Mouse (Mus musculus): ENCODE measurements at regions not wholly inside any gene's neighbourhood (a gene's known extent, or its start where the extent isn't known, plus 50 kb on each side); places are given as distances from the start of the nearest gene placed in this dataset.

DNA sequence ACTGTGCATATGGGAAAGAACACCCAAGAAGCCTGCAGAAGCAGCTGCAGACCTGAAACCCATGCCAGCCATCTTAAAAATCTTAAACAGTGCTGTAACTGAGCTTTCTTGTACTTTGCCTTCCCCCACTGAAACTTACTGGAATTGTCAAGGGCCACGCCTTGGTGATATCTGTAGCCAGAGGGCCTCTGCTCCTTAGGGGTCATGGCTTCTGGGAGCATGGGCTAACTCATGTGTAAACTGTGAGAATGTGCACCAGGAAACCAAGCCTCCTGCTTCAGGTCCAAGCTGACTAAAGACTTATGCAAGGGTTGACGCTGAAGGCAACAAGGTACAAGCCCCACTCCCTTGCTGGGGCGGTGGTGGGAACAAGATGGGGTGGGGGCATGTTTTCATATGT, 73.8 kb upstream of the Hes1 start:
- Histone ChIP-seq H3K4me1 (ENCODE audit: control insufficient read depth in 1 of 2, insufficient read depth in 2 of 2) (peaks cover 0 to 19% of the 10 kb centered on the region in 2 experiments; a peak in 2 of 4 replicates), H3K27me3 (replicated peaks) (no peaks in the 10 kb centered on the region), H3K4me2 (ENCODE audit: insufficient read depth, low read depth, poor library complexity, severe bottlenecking) (no peak overlapping the region), H3K79me2 (replicated peaks; ENCODE audit: control insufficient read depth, extremely low read depth, insufficient read depth, poor library complexity, severe bottlenecking) (no peaks in the 10 kb centered on the region), H3K36me3 (replicated peaks in 1 of 2; ENCODE audit: control insufficient read depth in 1 of 2, insufficient read depth in 1 of 2, low read length in 1 of 2) (no peaks in the 10 kb centered on the region), H3K9me3 (replicated peaks; ENCODE audit: low read length) (peaks cover 3% of the 10 kb centered on the region), H3K4me3 (replicated peaks in 1 of 3; ENCODE audit: low read depth in 2 of 3, low read length in 2 of 3, poor library complexity in 1 of 3) (no peak overlapping the region), H3K9ac (ENCODE audit: insufficient read depth, low read depth) (no peak overlapping the region), H3K27ac (ENCODE audit: insufficient read depth, low read depth) (no peak overlapping the region)
- in situ Hi-C loops (cut with MboI; ENCODE audit: low pct_ligation_motif_present, low pct_unique_long_range_greater_than_20kb, low sequenced_read_pairs), result no loop called here
- TF ChIP-seq UBTF (IDR thresholded peaks at IDR 0.05; ENCODE audit: low read depth, low read length) (no peak), MEF2A (IDR thresholded peaks at IDR 0.05; ENCODE audit: borderline replicate concordance, low read depth, low read length) (no peak), NRF1 (IDR thresholded peaks at IDR 0.05; ENCODE audit: low read depth, low read length) (no peak), CHD2 (IDR thresholded peaks at IDR 0.05; ENCODE audit: low read length) (no peak), RCOR1 (conservative IDR thresholded peaks at IDR 0.05; ENCODE audit: low read depth, low read length) (no peak), POLR2AphosphoS2 (IDR thresholded peaks at IDR 0.05; ENCODE audit: low read depth, low read length) (no peak), ETS1 (conservative IDR thresholded peaks at IDR 0.05; ENCODE audit: low read depth, low read length) (no peak), TBP (conservative IDR thresholded peaks at IDR 0.05; ENCODE audit: low read depth, low read length) (no peak), PAX5 (IDR thresholded peaks at IDR 0.05; ENCODE audit: low read length) (no peak)
- dilution Hi-C loops (cut with MboI; ENCODE audit: extremely low pct_ligation_motif_present, extremely low pct_unique_long_range_greater_than_20kb, low sequenced_read_pairs), result no loop called here
- DNase-seq (ENCODE audit: extremely low read depth), result no peak

- Histone ChIP-seq H3K36me3 (replicated peaks in 1 of 2; ENCODE audit: control insufficient read depth in 1 of 2, insufficient read depth in 1 of 2, low read length in 1 of 2) (no peaks in the 10 kb centered on the region), H3K4me2 (ENCODE audit: insufficient read depth, low read depth, poor library complexity, severe bottlenecking) (no peak overlapping the region), H3K4me1 (ENCODE audit: control insufficient read depth in 1 of 2, insufficient read depth in 2 of 2) (peaks cover 0 to 23% of the 10 kb centered on the region in 2 experiments; a peak in 2 of 4 replicates), H3K27ac (ENCODE audit: insufficient read depth, low read depth) (no peak overlapping the region), H3K79me2 (replicated peaks; ENCODE audit: control insufficient read depth, extremely low read depth, insufficient read depth, poor library complexity, severe bottlenecking) (no peaks in the 10 kb centered on the region), H3K9me3 (replicated peaks; ENCODE audit: low read length) (peaks cover 3% of the 10 kb centered on the region), H3K9ac (ENCODE audit: insufficient read depth, low read depth) (no peak overlapping the region), H3K4me3 (replicated peaks in 1 of 3; ENCODE audit: low read depth in 2 of 3, low read length in 2 of 3, poor library complexity in 1 of 3) (no peak overlapping the region), H3K27me3 (replicated peaks) (no peaks in the 10 kb centered on the region)
- DNase-seq (ENCODE audit: extremely low read depth), result no peak
- dilution Hi-C loops (cut with MboI; ENCODE audit: extremely low pct_ligation_motif_present, extremely low pct_unique_long_range_greater_than_20kb, low sequenced_read_pairs), result no loop called here
- in situ Hi-C loops (cut with MboI; ENCODE audit: low pct_ligation_motif_present, low pct_unique_long_range_greater_than_20kb, low sequenced_read_pairs), result no loop called here
- TF ChIP-seq MYC (IDR thresholded peaks at IDR 0.05; ENCODE audit: low read depth, low read length) (no peak), ZMIZ1 (IDR thresholded peaks at IDR 0.05; ENCODE audit: low read depth, low read length) (no peak), IRF4 (IDR thresholded peaks at IDR 0.05; ENCODE audit: low read depth, low read length) (no peak), ZKSCAN1 (IDR thresholded peaks at IDR 0.05; ENCODE audit: borderline replicate concordance, low read depth, low read length) (no peak), NELFE (IDR thresholded peaks at IDR 0.05; ENCODE audit: low read depth, low read length) (no peak), JUND (conservative IDR thresholded peaks at IDR 0.05; ENCODE audit: low read depth, low read length) (no peak), MAFK (IDR thresholded peaks at IDR 0.05; ENCODE audit: insufficient replicate concordance, low read length) (no peak), NRF1 (IDR thresholded peaks at IDR 0.05; ENCODE audit: low read depth, low read length) (no peak), PAX5 (IDR thresholded peaks at IDR 0.05; ENCODE audit: low read length) (no peak), GABPA (IDR thresholded peaks at IDR 0.05; ENCODE audit: insufficient replicate concordance, low read depth, low read length) (no peak), CHD1 (IDR thresholded peaks at IDR 0.05; ENCODE audit: low read depth, low read length) (no peak)
Measured at GRCm38 (mm10) chr16:29990795-29991587, 73.2 kb upstream of the Hes1 start.

All from CH12.LX (cell line).